ENCODE assay signal across 18 mouse cellular contexts in genomic region chr15:93003233-93003632, GRCm38 (mm10).
A peak's percentile ranks its signal among the peaks of the same experiment; 100 is the strongest.
DNase-seq lines count a peak whose midpoint lies in the region; ATAC-seq and TF ChIP-seq lines count a peak whose summit lies in the region.
"Had no signal": no experiment of that assay in that cellular context is flagged by ENCODE, and none has a peak within 500 bp of the region (broad histone marks: within the 10 kb centered on the region; RNA-seq: fewer than 3 reads in every experiment).

No protein-coding gene starts in this region.

- peak; percentile 55 for DNase-seq in heart, adult 11 months
- DNase-seq in heart, postnatal 14 days = no peak
- DNase-seq in left cerebral cortex, adult 2 months (ENCODE audit: extremely low spot score in 1 of 2, low spot score in 2 of 2) = no peak
- DNase-seq in left cerebral cortex, adult 8-10 months (ENCODE audit: low spot score in 2 of 2) = no peak
- DNase-seq in ES-E14 (ENCODE audit: low read depth, low spot score) = peak; percentile 40
- no peak for DNase-seq in gastrocnemius, postnatal 25 days
- DNase-seq: cerebellum, adult 9-11 months; gastrocnemius, adult 2 months; kidney, postnatal 10 days; left cerebral cortex, postnatal 4 days; lung, adult 18-20 months; right cerebral cortex, adult 18-20 months had no signal

- H3K27ac ChIP-seq in left cerebral cortex, adult 2 months = no peak overlapping the region
- H3K27ac ChIP-seq in ES-E14 (ENCODE audit: insufficient read depth, low read depth, low read length, poor library complexity, severe bottlenecking) = no peak overlapping the region
- H3K27ac ChIP-seq: embryonic facial prominence, embryonic 15.5 days; forebrain, embryonic 12.5 days; gastrocnemius, adult 2 months; heart, embryonic 15.5 days; neural tube, embryonic 15.5 days had no signal

- H3K36me3 ChIP-seq in ES-E14 (ENCODE audit: control insufficient read depth, insufficient read depth, low read length, poor library complexity, severe bottlenecking) = no peaks in the 10 kb centered on the region
- H3K36me3 ChIP-seq: embryonic facial prominence, embryonic 15.5 days; forebrain, embryonic 12.5 days; heart, embryonic 15.5 days; neural tube, embryonic 15.5 days had no signal

- ATAC-seq in megakaryocyte progenitor cell, adult 5-6 weeks (replicated peaks; ENCODE audit: poor library complexity) = 0 out of 2 replicates have a peak, but pooled peaks have one; percentile 20

- no peak overlapping the region for H3K4me3 ChIP-seq in left cerebral cortex, adult 2 months
- H3K4me3 ChIP-seq in ES-E14 (ENCODE audit: insufficient read depth in 1 of 2, low read depth in 1 of 2, low read length in 2 of 2, poor library complexity in 1 of 2, severe bottlenecking in 1 of 2) = peak overlapping the region in 1 of 2 experiments; percentile 6; a peak in 1 of 4 replicates
- H3K4me3 ChIP-seq: embryonic facial prominence, embryonic 15.5 days; forebrain, embryonic 12.5 days; gastrocnemius, adult 2 months; heart, embryonic 15.5 days; megakaryocyte, embryonic 14.5 days; neural tube, embryonic 15.5 days had no signal

- H3K4me1 ChIP-seq in ES-E14 (ENCODE audit: control insufficient read depth in 2 of 2, insufficient read depth in 2 of 2, low read length in 2 of 2, poor library complexity in 1 of 2) = peaks cover 7 to 11% of the 10 kb centered on the region in 2 experiments; a peak in 3 of 4 replicates

- no peaks in the 10 kb centered on the region for H3K9me3 ChIP-seq in ES-E14 (ENCODE audit: control insufficient read depth, insufficient read depth, low read depth, low read length)
- H3K9me3 ChIP-seq: embryonic facial prominence, embryonic 15.5 days; forebrain, embryonic 12.5 days; heart, embryonic 15.5 days; megakaryocyte, embryonic 14.5 days; neural tube, embryonic 15.5 days had no signal

- H3K9ac ChIP-seq in ES-E14 (ENCODE audit: insufficient read depth, low read depth, low read length, poor library complexity, severe bottlenecking) = peak overlapping the region; percentile 40; the same call in 1 of the 2 replicates
- H3K9ac ChIP-seq: embryonic facial prominence, embryonic 15.5 days; forebrain, embryonic 12.5 days; heart, embryonic 15.5 days; neural tube, embryonic 15.5 days had no signal

- intact Hi-C loops in heart, postnatal 14 days (cut with DNase I) = loop anchor here (10.0 kb wide), 1 partner anchor 558 kb away; no protein-coding TSS in a partner anchor
- intact Hi-C loops in left cerebral cortex, adult 2 months (cut with DNase I) = loop anchor here (5.0 kb wide), 2 partner anchors 406 to 556 kb away; no protein-coding TSS in a partner anchor

- TF ChIP-seq CTCF in left cerebral cortex, adult 2 months (IDR thresholded peaks at IDR 0.05) = peak; percentile 33

- in situ Hi-C loops in ES-E14 (cut with MboI; ENCODE audit: low sequenced_read_pairs in 2 of 2, unreplicated experiment in 2 of 2) = no loop called here

TF ChIP-seq in ES-E14, 5 proteins besides CTCF, POLR2A, EP300 and RAD21:
- TF ChIP-seq HCFC1 (IDR thresholded peaks at IDR 0.05; ENCODE audit: borderline replicate concordance, insufficient read depth, low read length) (no peak), ZNF384 (IDR thresholded peaks at IDR 0.05; ENCODE audit: low read depth, low read length) (no peak), MAFK (IDR thresholded peaks at IDR 0.05; ENCODE audit: insufficient read depth, low read depth, low read length) (no peak), ZC3H11A (IDR thresholded peaks at IDR 0.05; ENCODE audit: borderline replicate concordance, low read depth, low read length) (no peak), CHD2 (IDR thresholded peaks at IDR 0.05; ENCODE audit: low read depth, low read length) (no peak)

Comparison
In these comparisons a context has a peak if more than half of its experiments do, and no peak if none do; other contexts are left out.
1. DNase-seq: peak in heart, adult 11 months (single experiment) and ES-E14 (single experiment); none in heart, postnatal 14 days (0 of 2), left cerebral cortex, adult 2 months (0 of 2), left cerebral cortex, adult 8-10 months (0 of 2) and gastrocnemius, postnatal 25 days (single experiment).